Mouse (Mus musculus) MEL (cell line): Measurements from ENCODE around the gene Pln.

Experiments
- POLR2A ChIP-seq, 2 experiments: IDR thresholded peaks; 2 replicates each; pipeline ENCODE4 v1.6.1; 2011 to 2012; ENCODE audit warnings: low read length in 2 of 2, mild to moderate bottlenecking in 2 of 2, control low read depth in 1 of 2, improper control_type of control experiment in 1 of 2, low read depth in 1 of 2, moderate library complexity in 1 of 2; ENCODE audit not compliant: control insufficient read depth in 1 of 2, insufficient read depth in 1 of 2, poor library complexity in 1 of 2
- RCOR1 ChIP-seq: IDR thresholded peaks from 2 replicates; pipeline ENCODE4 v1.6.1; 2012; ENCODE audit warnings: low read depth, mild to moderate bottlenecking, inconsistent platforms, low read length, improper control_type of control experiment

DNA sequence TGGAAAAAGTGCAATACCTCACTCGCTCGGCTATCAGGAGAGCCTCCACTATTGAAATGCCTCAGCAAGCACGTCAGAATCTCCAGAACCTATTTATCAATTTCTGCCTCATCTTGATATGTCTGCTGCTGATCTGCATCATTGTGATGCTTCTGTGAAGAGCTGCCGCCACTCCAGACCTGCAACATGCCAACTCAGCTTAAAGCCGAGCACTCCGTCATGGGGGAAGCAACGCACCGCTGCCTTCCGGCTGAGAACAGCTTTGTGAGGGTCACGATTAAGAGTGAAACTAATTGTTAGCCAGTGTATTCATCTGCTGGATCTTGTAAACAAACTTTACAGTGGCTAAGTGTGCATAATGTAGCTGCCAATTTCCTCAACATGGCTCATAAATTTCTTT is 6.4 kb downstream of the Pln start:
- TF ChIP-seq POLR2A (IDR thresholded peaks at IDR 0.05; ENCODE audit: control insufficient read depth in 1 of 2, insufficient read depth in 1 of 2, low read depth in 1 of 2, low read length in 2 of 2, poor library complexity in 1 of 2) = no peak
- no peak for TF ChIP-seq RCOR1
